Mouse (Mus musculus): ENCODE data around the gene Hist1h3f. TPM values are rescaled to one million over a fixed set of nuclear protein-coding genes. Genes with fewer than 3 reads are reported as not detected.
"Not testable (repeated sequence)": the region's sequence is repeated elsewhere in the genome, so short reads cannot be mapped to it uniquely, and the experiment has no call there.

The Hist1h3f gene
- polyA plus RNA-seq, 1 experiment from 2014 or later: 0.21 TPM

GRCm38 (mm10) chr13:23544787-23545120 is 902 bp downstream of the Hist1h3f start:
- not testable (repeated sequence) for H3K36me3 ChIP-seq; ATAC-seq (ENCODE audit: low FRiP score, low read depth); H3K27me3 ChIP-seq; H3K9me3 ChIP-seq; H3K4me1 ChIP-seq (replicated peaks)
- H3K4me3 ChIP-seq: peak overlapping the region; percentile 55
- peak overlapping the region; percentile 90; the same call in 1 of the 2 replicates for H3K27ac ChIP-seq (replicated peaks)
- WGBS: 0% methylated on average over 11 of the region's 14 CpGs
- H3K9ac ChIP-seq: peak overlapping the region; percentile 61; the same call in 1 of the 2 replicates
- H3K4me2 ChIP-seq: peak overlapping the region; percentile 87

DNA sequence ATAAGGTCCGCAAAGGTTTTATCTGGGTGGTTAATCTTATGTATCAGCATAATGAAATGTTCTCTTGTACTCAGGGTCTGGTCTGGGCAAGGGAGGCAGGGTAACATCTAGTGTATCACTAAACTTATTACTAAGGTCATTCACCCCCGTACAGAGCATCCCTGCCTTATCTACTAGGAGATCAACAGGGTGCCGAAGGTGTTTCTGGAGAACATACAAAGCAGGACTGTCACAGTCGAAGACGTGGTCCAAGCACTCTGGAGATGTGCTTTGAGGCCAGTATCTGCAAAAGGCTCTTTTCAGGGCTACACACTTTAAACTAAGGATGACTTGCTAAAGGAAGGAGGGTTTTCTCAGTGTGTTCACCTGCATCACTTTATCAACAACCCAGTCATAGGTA is 2.8 kb downstream of the Hist1h3f start:
- Histone ChIP-seq H3K36me3 (no peaks in the 10 kb centered on the region), H3K4me1 (replicated peaks) (peaks cover 15% of the 10 kb centered on the region)

DNA sequence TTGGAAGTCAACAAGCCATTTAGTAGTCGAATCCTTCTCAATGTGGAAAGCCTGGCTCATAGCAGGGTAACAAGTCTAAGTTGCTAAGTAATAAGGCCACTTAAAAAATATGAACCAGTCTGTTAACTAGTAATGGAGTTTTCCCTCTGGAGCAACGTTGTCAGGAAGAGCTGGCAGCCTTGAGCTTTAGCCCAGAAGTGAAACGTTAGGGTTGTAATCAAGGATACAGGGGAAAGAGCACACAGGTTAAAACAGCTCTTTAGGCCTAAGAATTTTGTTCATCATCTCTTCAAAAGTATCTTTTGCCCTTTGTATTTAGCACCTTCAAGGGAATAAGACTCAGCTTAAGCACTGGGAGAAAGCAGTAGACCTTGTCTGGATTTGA is 6.9 kb downstream of the Hist1h3f start:
- peaks cover 29% of the 10 kb centered on the region for H3K4me1 ChIP-seq (replicated peaks)
- no peaks in the 10 kb centered on the region for H3K27me3 ChIP-seq
- no peaks in the 10 kb centered on the region for H3K36me3 ChIP-seq
- peak overlapping the region; percentile 46 for H3K4me3 ChIP-seq
- H3K4me2 ChIP-seq: peak overlapping the region; percentile 64
- WGBS: 8% methylated on average over 3 of the region's 3 CpGs
- peak overlapping the region; percentile 54; the same call in 1 of the 2 replicates for H3K9ac ChIP-seq
- peak overlapping the region; percentile 87 for H3K27ac ChIP-seq (replicated peaks)
- ATAC-seq (ENCODE audit: low FRiP score, low read depth): no peak
- no peaks in the 10 kb centered on the region for H3K9me3 ChIP-seq

More for the DNA sequence above, 2.8 kb downstream of the Hist1h3f start:
- H3K27ac ChIP-seq (replicated peaks): no peak overlapping the region
- WGBS: 87% methylated on average over 5 of the region's 5 CpGs
- H3K4me3 ChIP-seq: no peak overlapping the region
- H3K4me2 ChIP-seq: no peak overlapping the region
- H3K27me3 ChIP-seq: no peaks in the 10 kb centered on the region
- no peak overlapping the region for H3K9ac ChIP-seq
- no peaks in the 10 kb centered on the region for H3K9me3 ChIP-seq
- ATAC-seq (ENCODE audit: low FRiP score, low read depth): no peak

DNA sequence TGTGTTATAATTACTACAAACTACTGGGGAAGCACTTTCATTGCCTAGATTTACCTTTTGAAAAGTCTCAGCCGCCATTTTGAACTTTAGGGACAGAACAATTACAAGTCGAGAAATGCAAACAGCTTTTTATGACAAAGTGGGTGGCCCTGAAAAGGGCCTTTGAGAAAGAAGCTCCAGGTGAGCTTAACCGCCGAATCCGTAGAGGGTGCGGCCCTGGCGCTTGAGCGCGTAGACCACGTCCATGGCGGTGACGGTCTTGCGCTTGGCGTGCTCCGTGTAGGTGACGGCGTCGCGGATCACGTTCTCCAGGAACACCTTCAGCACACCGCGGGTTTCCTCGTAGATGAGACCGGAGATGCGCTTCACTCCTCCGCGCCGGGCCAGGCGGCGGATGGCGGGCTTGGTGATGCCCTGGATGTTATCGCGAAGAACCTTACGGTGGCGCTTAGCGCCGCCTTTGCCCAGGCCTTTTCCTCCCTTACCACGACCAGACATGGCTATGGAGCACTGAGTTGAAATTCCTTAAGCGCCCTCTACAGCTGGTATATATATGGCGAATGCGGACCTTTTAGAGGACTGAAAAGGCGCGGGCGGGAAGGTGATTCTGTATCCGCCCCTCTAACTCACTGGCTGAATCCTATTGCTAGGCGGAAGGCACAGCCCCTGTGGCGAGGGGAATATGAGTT is 7.4 kb downstream of the Hist1h3f start, which contains the start of gene Hist1h4f:
TSS of gene Hist1h4f (minus strand) at position 503 of the 689 bp plus-strand sequence.
- H3K36me3 ChIP-seq, H3K27me3 ChIP-seq, H3K9me3 ChIP-seq: not testable (repeated sequence)
- peak within 1 kb of the TSS; percentile 64 for H3K4me2 ChIP-seq
- peak within 1 kb of the TSS; percentile 46 for H3K4me3 ChIP-seq
- peak; percentile 93 for ATAC-seq (ENCODE audit: low FRiP score, low read depth)
- WGBS: under 1% methylated on average over 47 of the region's 47 CpGs
- H3K9ac ChIP-seq: peak within 1 kb of the TSS; percentile 54
- H3K4me1 ChIP-seq (replicated peaks): peaks cover 32% of the 10 kb centered on the region
- H3K27ac ChIP-seq (replicated peaks): peak within 1 kb of the TSS; percentile 87

DNA sequence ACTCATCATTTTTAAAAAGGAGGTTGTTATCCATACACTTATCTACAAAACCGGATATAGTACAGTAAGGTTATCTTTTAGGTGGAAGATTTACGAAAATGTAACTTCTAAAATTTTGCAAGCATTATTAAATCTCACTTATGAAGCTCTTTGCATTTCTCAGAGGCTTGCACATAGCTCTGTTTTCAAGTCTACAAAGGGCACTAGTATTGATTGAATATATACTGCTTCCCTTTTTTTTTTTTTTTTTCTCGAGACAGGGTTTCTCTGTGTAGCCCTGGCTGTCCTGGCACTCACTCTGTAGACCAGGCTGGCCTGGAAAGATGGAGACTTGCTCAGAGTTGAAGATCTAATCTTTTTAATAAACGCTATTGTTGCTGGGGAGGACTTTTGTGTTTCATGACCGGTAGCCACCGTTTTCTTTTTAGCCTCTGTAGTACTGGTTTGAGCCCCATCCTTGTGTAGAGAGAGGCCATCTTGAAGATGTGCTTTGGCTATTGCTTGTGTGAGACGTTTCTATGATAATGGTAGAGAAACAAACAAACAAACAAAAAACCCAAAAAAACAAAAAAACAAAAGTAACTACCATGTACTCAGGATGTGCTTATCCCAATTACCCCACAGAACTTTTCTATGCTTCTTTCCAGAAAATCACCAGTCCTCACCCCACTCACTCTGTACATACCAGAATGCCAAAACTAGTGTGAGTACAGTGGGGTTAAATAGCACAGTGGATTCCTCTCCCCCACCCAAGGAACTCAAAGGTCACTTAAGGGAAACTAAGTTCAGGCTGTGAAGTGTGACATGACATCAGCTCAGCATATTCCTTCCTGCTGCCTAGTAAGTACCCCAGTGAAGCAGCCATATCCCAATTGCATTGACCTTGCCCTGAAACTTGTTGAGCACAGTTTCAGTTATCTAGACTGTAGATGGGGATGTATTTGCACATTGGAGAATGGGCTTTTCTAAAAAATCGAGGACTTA is 8.4 kb downstream of the Hist1h3f start:
- WGBS: 52% methylated on average over 8 of the region's 8 CpGs
- no peaks in the 10 kb centered on the region for H3K36me3 ChIP-seq
- ATAC-seq (ENCODE audit: low FRiP score, low read depth): no peak
- peaks cover 38% of the 10 kb centered on the region for H3K4me1 ChIP-seq (replicated peaks)
- peak overlapping the region; percentile 64 for H3K4me2 ChIP-seq
- no peaks in the 10 kb centered on the region for H3K27me3 ChIP-seq
- H3K9ac ChIP-seq: 0 out of 2 replicates have a peak overlapping the region, but pooled peaks have one; percentile 17
- H3K9me3 ChIP-seq: no peaks in the 10 kb centered on the region
- H3K4me3 ChIP-seq: peak overlapping the region; percentile 46
- H3K27ac ChIP-seq (replicated peaks): peak overlapping the region; percentile 87

GRCm38 (mm10) chr13:23552962-23553361 is 9.1 kb downstream of the Hist1h3f start, which contains the start of gene Hist1h1d:
TSS of gene Hist1h1d (plus strand) at chr13:23553262.
- Histone ChIP-seq H3K4me1 (replicated peaks) (peaks cover 38% of the 10 kb centered on the region), H3K9me3 (no peaks in the 10 kb centered on the region), H3K36me3 (no peaks in the 10 kb centered on the region), H3K4me3 (no peak within 1 kb of the TSS), H3K27ac (replicated peaks) (0 out of 2 replicates have a peak within 1 kb of the TSS, but pooled peaks have one; percentile 87), H3K9ac (0 out of 2 replicates have a peak within 1 kb of the TSS, but pooled peaks have one; percentile 17), H3K4me2 (peak within 1 kb of the TSS; percentile 100), H3K27me3 (no peaks in the 10 kb centered on the region)
- ATAC-seq (ENCODE audit: low FRiP score, low read depth): no peak

GRCm38 (mm10) chr13:23554393-23554792 is 10.5 kb downstream of the Hist1h3f start:
- Histone ChIP-seq H3K4me2 (peak overlapping the region; percentile 100), H3K36me3 (no peaks in the 10 kb centered on the region), H3K27ac (replicated peaks) (peak overlapping the region; percentile 90), H3K4me3 (peak overlapping the region; percentile 53), H3K9me3 (no peaks in the 10 kb centered on the region), H3K9ac (peak overlapping the region; percentile 63), H3K4me1 (replicated peaks) (peaks cover 38% of the 10 kb centered on the region), H3K27me3 (no peaks in the 10 kb centered on the region)
- no peak for ATAC-seq (ENCODE audit: low FRiP score, low read depth)
- WGBS: 21% methylated on average over 9 of the region's 9 CpGs

DNA sequence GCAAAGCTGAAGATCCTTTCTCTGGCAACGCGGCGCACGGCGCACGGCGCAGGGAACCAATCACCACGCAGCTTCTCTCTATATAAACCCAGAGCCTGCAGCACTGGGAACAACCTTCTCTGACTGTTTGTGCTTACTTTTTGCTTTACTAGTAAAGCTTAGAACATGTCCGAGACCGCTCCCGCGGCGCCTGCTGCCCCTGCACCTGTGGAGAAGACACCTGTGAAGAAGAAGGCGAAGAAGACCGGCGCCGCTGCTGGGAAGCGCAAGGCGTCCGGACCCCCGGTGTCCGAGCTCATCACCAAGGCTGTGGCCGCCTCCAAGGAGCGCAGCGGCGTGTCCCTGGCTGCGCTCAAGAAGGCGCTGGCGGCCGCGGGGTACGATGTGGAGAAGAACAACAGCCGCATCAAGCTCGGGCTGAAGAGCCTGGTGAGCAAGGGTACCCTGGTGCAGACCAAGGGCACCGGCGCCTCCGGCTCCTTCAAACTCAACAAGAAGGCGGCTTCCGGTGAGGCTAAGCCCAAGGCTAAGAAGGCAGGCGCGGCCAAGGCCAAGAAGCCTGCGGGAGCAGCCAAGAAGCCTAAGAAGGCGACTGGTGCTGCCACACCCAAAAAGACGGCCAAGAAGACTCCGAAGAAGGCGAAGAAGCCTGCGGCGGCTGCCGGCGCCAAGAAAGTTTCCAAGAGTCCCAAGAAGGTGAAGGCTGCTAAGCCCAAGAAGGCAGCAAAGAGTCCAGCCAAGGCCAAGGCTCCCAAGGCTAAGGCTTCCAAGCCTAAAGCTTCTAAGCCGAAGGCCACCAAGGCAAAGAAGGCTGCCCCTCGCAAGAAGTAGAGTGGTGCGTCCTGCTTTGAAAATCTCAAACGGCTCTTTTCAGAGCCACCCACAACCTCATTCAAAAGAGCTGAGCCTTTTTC is 11.3 kb downstream of the Hist1h3f start:
- H3K9ac ChIP-seq: peak overlapping the region; percentile 63
- no peaks in the 10 kb centered on the region for H3K9me3 ChIP-seq
- under 1% methylated on average over 53 of the region's 54 CpGs for WGBS
- H3K27me3 ChIP-seq: no peaks in the 10 kb centered on the region
- ATAC-seq (ENCODE audit: low FRiP score, low read depth): peak; percentile 79
- no peaks in the 10 kb centered on the region for H3K36me3 ChIP-seq
- H3K4me3 ChIP-seq: peak overlapping the region; percentile 53
- peak overlapping the region; percentile 100 for H3K4me2 ChIP-seq
- peak overlapping the region; percentile 90 for H3K27ac ChIP-seq (replicated peaks)
- H3K4me1 ChIP-seq (replicated peaks): peaks cover 38% of the 10 kb centered on the region

- Histone ChIP-seq H3K27me3 (no peaks in the 10 kb centered on the region), H3K4me1 (replicated peaks) (peaks cover 36% of the 10 kb centered on the region), H3K27ac (replicated peaks) (peak overlapping the region; percentile 90), H3K9me3 (no peaks in the 10 kb centered on the region), H3K4me3 (peak overlapping the region; percentile 53), H3K9ac (peak overlapping the region; percentile 63), H3K36me3 (no peaks in the 10 kb centered on the region), H3K4me2 (peak overlapping the region; percentile 100)
- WGBS: 0% methylated on average over 18 of the region's 18 CpGs
- ATAC-seq (ENCODE audit: low FRiP score, low read depth): peak; percentile 88
These were observed 12.1 kb downstream of the Hist1h3f start for GRCm38 (mm10) chr13:23555839-23556416.

GRCm38 (mm10) chr13:23556906-23557305 is 13.1 kb downstream of the Hist1h3f start:
- 75% methylated on average over 3 of the region's 3 CpGs for WGBS
- Histone ChIP-seq H3K9ac (no peak overlapping the region), H3K27me3 (no peaks in the 10 kb centered on the region), H3K9me3 (no peaks in the 10 kb centered on the region), H3K27ac (replicated peaks) (0 out of 2 replicates have a peak overlapping the region, but pooled peaks have one; percentile 11), H3K4me2 (0 out of 2 replicates have a peak overlapping the region, but pooled peaks have one; percentile 100), H3K4me3 (no peak overlapping the region), H3K36me3 (no peaks in the 10 kb centered on the region), H3K4me1 (replicated peaks) (peaks cover 32% of the 10 kb centered on the region)
- ATAC-seq (ENCODE audit: low FRiP score, low read depth): no peak

- 24% methylated on average over 2 of the region's 2 CpGs for WGBS
- not testable (repeated sequence) for H3K9me3 ChIP-seq; H3K9ac ChIP-seq; H3K36me3 ChIP-seq; H3K4me3 ChIP-seq; ATAC-seq (ENCODE audit: low FRiP score, low read depth); H3K27me3 ChIP-seq; H3K27ac ChIP-seq (replicated peaks)
- Histone ChIP-seq H3K4me1 (replicated peaks) (peaks cover 17% of the 10 kb centered on the region), H3K4me2 (0 out of 2 replicates have a peak overlapping the region, but pooled peaks have one; percentile 4)
These were observed 16.8 kb downstream of the Hist1h3f start for GRCm38 (mm10) chr13:23560699-23561098.
